21 mouse cellular contexts compared by ENCODE assay signal in genomic region chr3:108400442-108400841, GRCm38 (mm10). TPM values are rescaled to one million over a fixed set of nuclear protein-coding genes. Genes with fewer than 3 reads are reported as not detected.
DNase-seq lines count a peak whose midpoint lies in the region; TF ChIP-seq lines count a peak whose summit lies in the region.
"Had no signal": no experiment of that assay in that cellular context is flagged by ENCODE, and none has a peak within 500 bp of the region (broad histone marks: within the 10 kb centered on the region; RNA-seq: fewer than 3 reads in every experiment).

No protein-coding gene starts in this region.

- no peak for TF ChIP-seq CTCF in gastrocnemius, adult 2 months (IDR thresholded peaks at IDR 0.05)

- DNase-seq in cerebellum, adult 11-12 months: peak; percentile 45
- no peak for DNase-seq in cerebellum, postnatal 4 days (ENCODE audit: low spot score in 2 of 2)
- peak; percentile 16 to 32 for DNase-seq in cerebellum, postnatal 10 days
- no peak for DNase-seq in cerebellum, adult 9-10 months
- DNase-seq in gastrocnemius, adult 2 months: peak; percentile 15
- DNase-seq in gastrocnemius, adult 8-10 months (ENCODE audit: low spot score in 2 of 2): no peak
- DNase-seq: adrenal gland, adult 8-10 months; adrenal gland, postnatal 25 days; cerebellum, postnatal 36 days; gastrocnemius, postnatal 14 days; heart, adult 11 months; heart, postnatal 14 days; heart, postnatal 4 days; kidney, adult 18-20 months; kidney, adult 9 months had no signal

- no peak overlapping the region for H3K27ac ChIP-seq in gastrocnemius, adult 2 months
- H3K27ac ChIP-seq: forebrain, embryonic 10.5 days; heart, embryonic 13.5 days; hindbrain, embryonic 14.5 days; hindbrain, postnatal 0 days had no signal

- intact Hi-C loops in gastrocnemius, adult 2 months (cut with DNase I): loop anchor here (2.0 kb wide), 1 partner anchor 162 kb away; the partner anchor contains the start of gene Tmem167b

- no peak overlapping the region for H3K4me3 ChIP-seq in gastrocnemius, adult 2 months
- H3K4me3 ChIP-seq: forebrain, embryonic 10.5 days; heart, embryonic 13.5 days had no signal

RNA-seq across cellular contexts. Expression of gene Celsr2, which starts 14.9 kb away (rescaled TPM):
- 1 to 10 TPM; 6.4 to 8.8 TPM for total RNA-seq in gastrocnemius, adult 2 months (2021)
- 10 to 100 TPM in 2 of 4 experiments, 1 to 10 TPM in 2; 8.9 to 12.5 (median 9.6) TPM for total RNA-seq in gastrocnemius, adult 8-10 months (2022)

RNA-seq across cellular contexts. Expression of gene Psrc1, which starts 16.8 kb away (rescaled TPM):
- total RNA-seq in gastrocnemius, adult 2 months (2021): not detected
- not detected for total RNA-seq in gastrocnemius, adult 8-10 months (2022)

RNA-seq across cellular contexts. Expression of gene Mybphl, which starts 35.7 kb away (rescaled TPM):
- total RNA-seq in gastrocnemius, adult 2 months (2021): not detected
- total RNA-seq in gastrocnemius, adult 8-10 months (2022): not detected
- total RNA-seq: adrenal gland, adult 8-10 months; adrenal gland, postnatal 25 days; ES-E14; gastrocnemius, postnatal 4 days; hindbrain, postnatal 0 days had no signal

RNA-seq across cellular contexts. Expression of gene Sars, which starts 44.6 kb away (rescaled TPM):
- total RNA-seq in gastrocnemius, adult 2 months (2021): 100 to 1,000 TPM; 116 to 135 TPM
- 100 to 1,000 TPM; 106 to 124 (median 111) TPM for total RNA-seq in gastrocnemius, adult 8-10 months (2022)

Comparison
In these comparisons a context has a peak if more than half of its experiments do, and no peak if none do; other contexts are left out.
1. DNase-seq: peak in cerebellum, adult 11-12 months (single experiment), cerebellum, postnatal 10 days (2 of 2) and gastrocnemius, adult 2 months (single experiment); none in cerebellum, postnatal 4 days (0 of 2), cerebellum, adult 9-10 months (single experiment) and gastrocnemius, adult 8-10 months (0 of 2).